Mouse (Mus musculus) liver, adult 2 months (tissue): ENCODE measurements at regions not wholly inside any gene's neighbourhood (a gene's known extent, or its start where the extent isn't known, plus 50 kb on each side); places are given as distances from the start of the nearest gene placed in this dataset.

Source experiments
- CTCF ChIP-seq: fragments of 200-500 bp; IDR thresholded peaks from 2 replicates; pipeline ENCODE4 v1.5.1; 2011; ENCODE audit warnings: low read depth, low read length, control low read depth
- POLR2A ChIP-seq: fragments of 200-500 bp; IDR thresholded peaks from 2 replicates; pipeline ENCODE4 v1.6.1; 2011; ENCODE audit warnings: low read length, control low read depth; ENCODE audit not compliant: insufficient read depth; ENCODE audit errors: extremely low read depth

DNA sequence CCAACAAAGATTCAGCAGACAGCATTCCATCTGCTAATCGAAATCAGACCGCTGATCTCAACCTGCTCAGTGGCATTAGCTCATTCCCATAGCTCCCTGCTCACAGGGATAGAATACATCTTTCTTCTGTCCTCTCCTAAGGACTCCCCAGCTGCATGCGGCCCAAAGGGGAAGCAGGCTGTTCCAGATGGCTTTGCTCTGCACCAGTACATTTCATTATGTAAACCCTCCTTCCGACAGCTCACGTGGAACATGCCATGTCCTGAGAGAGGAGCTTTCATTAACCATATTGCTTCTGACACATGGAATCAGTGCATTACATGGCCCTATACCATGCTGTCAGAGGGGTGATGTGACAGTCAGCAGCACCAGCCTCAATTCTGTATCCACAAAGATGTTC lies 105.9 kb upstream of the Nmur2 start:
- no peak for TF ChIP-seq POLR2A
- TF ChIP-seq CTCF = no peak
